Mouse (Mus musculus) neural tube, embryonic 11.5 days (tissue): ENCODE measurements around the gene Tstd2. TPM values are rescaled to one million over a fixed set of nuclear protein-coding genes. Genes with fewer than 3 reads are reported as not detected.

Experiments
- ATAC-seq: fragments of 200-750 bp; cut with Nextera tagmentation; 2 replicates; pipeline ENCODE4 v1.8.0; 2017; ENCODE audit warnings: moderate number of reproducible peaks, mild to moderate bottlenecking, moderate TSS enrichment, moderate library complexity; ENCODE audit not compliant: insufficient read depth, low FRiP score, low TSS enrichment
- DNase-seq: peaks from one replicate; pipeline ENCODE4 v3.0.0-alpha.2; 2015; ENCODE audit warnings: low spot score
- H3K27ac ChIP-seq: fragments of 300-500 bp; sonication (generic); 2 replicates; pipeline ENCODE4 v1.5.1; 2014; ENCODE audit warnings: low read depth, mild to moderate bottlenecking, low read length
- H3K27me3 ChIP-seq: fragments of 300-500 bp; sonication (generic); 2 replicates; pipeline ENCODE4 v1.6.1; 2014; ENCODE audit warnings: mild to moderate bottlenecking, low read length, mixed read lengths; ENCODE audit not compliant: control insufficient read depth, insufficient read depth
- H3K36me3 ChIP-seq: fragments of 300-500 bp; sonication (generic); 2 replicates; pipeline ENCODE4 v1.6.1; 2014; ENCODE audit warnings: mild to moderate bottlenecking, low read length, moderate library complexity, mixed read lengths; ENCODE audit not compliant: control insufficient read depth, insufficient read depth
- H3K4me1 ChIP-seq: fragments of 300-500 bp; sonication (generic); 2 replicates; pipeline ENCODE4 v1.6.1; 2014; ENCODE audit warnings: low read length, mixed read lengths; ENCODE audit not compliant: control insufficient read depth, insufficient read depth
- H3K4me2 ChIP-seq: fragments of 300-500 bp; sonication (generic); 2 replicates; pipeline ENCODE4 v1.6.1; 2014; ENCODE audit warnings: low read depth, mild to moderate bottlenecking, moderate library complexity
- H3K4me3 ChIP-seq: fragments of 300-500 bp; sonication (generic); 2 replicates; pipeline ENCODE4 v1.5.1; 2014; ENCODE audit warnings: low read depth, low read length
- H3K9ac ChIP-seq: fragments of 300-500 bp; sonication (generic); 2 replicates; pipeline ENCODE4 v1.6.1; 2014; ENCODE audit warnings: mild to moderate bottlenecking, low read length
- H3K9me3 ChIP-seq: fragments of 300-500 bp; sonication (generic); 2 replicates; pipeline ENCODE4 v1.6.1; 2016; ENCODE audit warnings: low read length; ENCODE audit not compliant: control insufficient read depth
- WGBS: fragments of 180-500 bp; shearing (Covaris S2); extraction: QIAGEN DNeasy Blood & Tissue Kit; methylation state at CpG from one replicate; pipeline ENCODE4 v1.1.7; 2014; 5-methylcytosine and 5-hydroxymethylcytosine counted together
- polyA plus RNA-seq: library from polyadenylated mRNA; unstranded; fragments of >200 nt; fragmentation: Nextera tagmentation; extraction: Ambion mirVana; gene quantifications from 2 replicates; pipeline ENCODE4 v1.2.1, GENCODE M21; 2014

The Tstd2 gene
- polyA plus RNA-seq, 1 experiment from 2014 or later = 32.5 TPM

- DNase-seq (no peak), ATAC-seq (no peak)
- H3K27me3 ChIP-seq = no peaks in the 10 kb centered on the region
- H3K9ac ChIP-seq = no peak overlapping the region
- H3K9me3 ChIP-seq = no peaks in the 10 kb centered on the region
- H3K4me3 ChIP-seq = no peak overlapping the region
- H3K4me1 ChIP-seq = no peaks in the 10 kb centered on the region
- H3K27ac ChIP-seq = no peak overlapping the region
- WGBS = 88% methylated on average over 8 of the region's 8 CpGs
- no peak overlapping the region for H3K4me2 ChIP-seq
- peaks cover 5% of the 10 kb centered on the region; the same call in 1 of the 2 replicates for H3K36me3 ChIP-seq
These were observed 28.4 kb downstream of the Tstd2 start for GRCm38 (mm10) chr4:46110084-46110483.

GRCm38 (mm10) chr4:46102078-46102769 lies 36.3 kb downstream of the Tstd2 start:
- DNase-seq (no peak), ATAC-seq (no peak)
- peaks cover 2% of the 10 kb centered on the region; the same call in 1 of the 2 replicates for H3K4me1 ChIP-seq
- no peaks in the 10 kb centered on the region for H3K9me3 ChIP-seq
- WGBS = 90% methylated on average over 10 of the region's 10 CpGs
- H3K4me3 ChIP-seq = no peak overlapping the region
- no peak overlapping the region for H3K9ac ChIP-seq
- no peaks in the 10 kb centered on the region for H3K36me3 ChIP-seq
- no peaks in the 10 kb centered on the region for H3K27me3 ChIP-seq
- H3K4me2 ChIP-seq = no peak overlapping the region
- H3K27ac ChIP-seq = no peak overlapping the region

GRCm38 (mm10) chr4:46101211-46101711 lies 37.2 kb downstream of the Tstd2 start:
- DNase-seq = no peak

GRCm38 (mm10) chr4:46100539-46100938 lies 38.0 kb downstream of the Tstd2 start:
- Histone ChIP-seq H3K27me3 (no peaks in the 10 kb centered on the region), H3K36me3 (no peaks in the 10 kb centered on the region), H3K27ac (no peak overlapping the region), H3K4me3 (no peak overlapping the region), H3K9me3 (no peaks in the 10 kb centered on the region), H3K9ac (no peak overlapping the region), H3K4me2 (no peak overlapping the region), H3K4me1 (peaks cover 2% of the 10 kb centered on the region; the same call in 1 of the 2 replicates)
- DNase-seq (no peak), ATAC-seq (no peak)
- 54% methylated on average over 7 of the region's 7 CpGs for whole genome bisulfite sequencing

More at GRCm38 (mm10) chr4:46101211-46101711, 37.2 kb downstream of the Tstd2 start:
- no peak for ATAC-seq
- 37% methylated on average over 14 of the region's 14 CpGs for WGBS
- H3K4me2 ChIP-seq = no peak overlapping the region
- H3K27me3 ChIP-seq = no peaks in the 10 kb centered on the region
- H3K9ac ChIP-seq = no peak overlapping the region
- H3K4me3 ChIP-seq = no peak overlapping the region
- peak overlapping the region; percentile 21; the same call in 1 of the 2 replicates for H3K27ac ChIP-seq
- peaks cover 2% of the 10 kb centered on the region; the same call in 1 of the 2 replicates for H3K4me1 ChIP-seq
- H3K9me3 ChIP-seq = no peaks in the 10 kb centered on the region
- no peaks in the 10 kb centered on the region for H3K36me3 ChIP-seq

GRCm38 (mm10) chr4:46099132-46099531 lies 39.4 kb downstream of the Tstd2 start:
- Histone ChIP-seq H3K9me3 (no peaks in the 10 kb centered on the region), H3K4me1 (peaks cover 2% of the 10 kb centered on the region; the same call in 1 of the 2 replicates), H3K36me3 (no peaks in the 10 kb centered on the region), H3K4me3 (no peak overlapping the region), H3K9ac (no peak overlapping the region), H3K27ac (no peak overlapping the region), H3K27me3 (no peaks in the 10 kb centered on the region), H3K4me2 (no peak overlapping the region)
- WGBS = 84% methylated on average over 9 of the region's 9 CpGs
- ATAC-seq = no peak
- no peak for DNase-seq

- H3K4me2 ChIP-seq = no peak overlapping the region
- H3K4me3 ChIP-seq = no peak overlapping the region
- no peaks in the 10 kb centered on the region for H3K27me3 ChIP-seq
- H3K27ac ChIP-seq = no peak overlapping the region
- peaks cover 2% of the 10 kb centered on the region; the same call in 1 of the 2 replicates for H3K4me1 ChIP-seq
- H3K36me3 ChIP-seq = no peaks in the 10 kb centered on the region
- H3K9ac ChIP-seq = no peak overlapping the region
- DNase-seq = no peak
- 89% methylated on average over 2 of the region's 2 CpGs for WGBS
- no peaks in the 10 kb centered on the region for H3K9me3 ChIP-seq
- ATAC-seq = no peak
These were observed 40.9 kb downstream of the Tstd2 start for GRCm38 (mm10) chr4:46097591-46097990.

GRCm38 (mm10) chr4:46096546-46096945 lies 41.9 kb downstream of the Tstd2 start:
- no peak overlapping the region for H3K4me2 ChIP-seq
- no peak overlapping the region for H3K27ac ChIP-seq
- no peak overlapping the region for H3K4me3 ChIP-seq
- H3K9ac ChIP-seq = no peak overlapping the region
- ATAC-seq (no peak), DNase-seq (no peak)
- no peaks in the 10 kb centered on the region for H3K9me3 ChIP-seq
- H3K36me3 ChIP-seq = no peaks in the 10 kb centered on the region
- peaks cover 2% of the 10 kb centered on the region; the same call in 1 of the 2 replicates for H3K4me1 ChIP-seq
- H3K27me3 ChIP-seq = no peaks in the 10 kb centered on the region
- WGBS = 88% methylated on average over 7 of the region's 7 CpGs

GRCm38 (mm10) chr4:46095826-46096159 lies 42.7 kb downstream of the Tstd2 start:
- H3K9me3 ChIP-seq = no peaks in the 10 kb centered on the region
- no peak overlapping the region for H3K4me3 ChIP-seq
- no peaks in the 10 kb centered on the region for H3K27me3 ChIP-seq
- no peak overlapping the region for H3K9ac ChIP-seq
- no peak for ATAC-seq
- no peaks in the 10 kb centered on the region for H3K36me3 ChIP-seq
- H3K4me2 ChIP-seq = no peak overlapping the region
- WGBS = 88% methylated on average over 3 of the region's 3 CpGs
- no peak overlapping the region for H3K27ac ChIP-seq
- H3K4me1 ChIP-seq = peaks cover 2% of the 10 kb centered on the region; the same call in 1 of the 2 replicates
- DNase-seq = no peak
